Mouse (Mus musculus): ENCODE results near the gene Diaph3. TPM values are rescaled to one million over a fixed set of nuclear protein-coding genes. Genes with fewer than 3 reads are reported as not detected.

Gene Diaph3
- polyA plus RNA-seq, 1 experiment from 2014 or later = 4.3 TPM

DNA sequence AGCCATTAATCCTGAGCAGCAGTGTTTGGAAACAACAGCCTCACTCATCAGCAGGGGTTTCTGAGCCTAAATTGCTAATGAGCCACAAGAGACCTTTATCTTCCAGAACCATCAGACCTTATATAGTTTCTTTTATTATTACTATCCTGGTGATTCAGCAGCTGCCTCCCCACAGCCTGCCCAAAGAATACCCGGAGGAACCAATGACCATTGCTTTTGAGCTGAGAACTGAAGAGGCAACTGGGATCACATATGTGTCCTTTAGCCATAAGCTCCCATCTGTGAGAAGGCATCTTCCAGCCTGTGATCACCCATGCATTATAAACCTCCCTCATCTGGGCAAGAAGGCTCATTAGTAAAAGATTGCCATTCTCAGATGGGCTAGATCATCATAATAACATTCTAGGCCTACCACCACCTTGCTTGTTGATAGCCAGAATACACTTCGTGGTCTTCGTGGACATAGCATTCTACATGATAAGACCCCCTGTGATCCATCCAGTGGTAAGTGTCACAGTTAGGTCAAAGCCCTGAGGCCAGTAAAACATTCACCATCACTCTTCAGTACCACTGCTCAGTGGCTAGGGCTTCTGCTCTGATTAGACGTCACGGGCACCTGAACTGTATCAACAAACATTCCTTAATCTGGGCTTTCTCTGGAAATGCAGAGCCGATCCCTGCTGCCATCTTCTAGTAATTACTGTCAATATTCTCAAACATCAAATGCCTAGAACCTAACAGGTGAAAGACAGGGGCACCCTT is 352.0 kb downstream of the Diaph3 start:
- Histone ChIP-seq H3K9me3 (ENCODE audit: control insufficient read depth, low read length) (no peaks in the 10 kb centered on the region), H3K9ac (replicated peaks; ENCODE audit: low read length) (no peak overlapping the region), H3K4me1 (ENCODE audit: control insufficient read depth, insufficient read depth, low read length) (0 out of 2 replicates have a peak, but pooled peaks cover 3% of the 10 kb centered on the region), H3K27ac (replicated peaks; ENCODE audit: low read depth, low read length) (no peak overlapping the region), H3K27me3 (ENCODE audit: control insufficient read depth, insufficient read depth, low read length) (no peaks in the 10 kb centered on the region), H3K4me3 (replicated peaks; ENCODE audit: low read depth, low read length) (no peak overlapping the region), H3K36me3 (ENCODE audit: control insufficient read depth, insufficient read depth, low read length) (no peaks in the 10 kb centered on the region), H3K4me2 (ENCODE audit: low read length) (no peak overlapping the region)
- ATAC-seq (ENCODE audit: low FRiP score, low TSS enrichment) (no peak), DNase-seq (no peak)
- 78% methylated on average over 6 of the region's 6 CpGs for WGBS

DNA sequence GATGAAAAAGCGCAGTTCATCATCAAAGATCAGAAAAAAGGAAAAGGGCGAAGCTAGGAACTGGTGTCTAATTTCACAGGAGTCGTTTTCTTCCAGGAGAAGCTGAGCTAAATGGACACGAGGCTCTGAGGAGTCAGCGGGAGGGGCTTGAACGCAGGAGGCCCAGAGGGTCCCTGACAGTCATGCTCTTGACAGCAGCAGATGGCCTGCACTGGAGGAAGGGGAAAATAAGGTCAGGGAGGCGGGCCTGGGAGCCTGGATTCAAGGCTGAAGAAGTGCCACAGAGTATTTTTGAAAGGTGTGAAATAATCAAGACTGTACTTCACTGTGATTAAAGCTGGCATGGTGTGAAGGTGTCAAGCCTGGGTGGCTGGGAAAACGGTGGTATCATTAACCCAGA is 354.2 kb downstream of the Diaph3 start:
- Histone ChIP-seq H3K4me3 (replicated peaks; ENCODE audit: low read depth, low read length) (no peak overlapping the region), H3K36me3 (ENCODE audit: control insufficient read depth, insufficient read depth, low read length) (no peaks in the 10 kb centered on the region), H3K4me1 (ENCODE audit: control insufficient read depth, insufficient read depth, low read length) (0 out of 2 replicates have a peak, but pooled peaks cover 3% of the 10 kb centered on the region), H3K27me3 (ENCODE audit: control insufficient read depth, insufficient read depth, low read length) (no peaks in the 10 kb centered on the region), H3K9ac (replicated peaks; ENCODE audit: low read length) (no peak overlapping the region), H3K9me3 (ENCODE audit: control insufficient read depth, low read length) (no peaks in the 10 kb centered on the region), H3K27ac (replicated peaks; ENCODE audit: low read depth, low read length) (no peak overlapping the region), H3K4me2 (ENCODE audit: low read length) (no peak overlapping the region)
- ATAC-seq (ENCODE audit: low FRiP score, low TSS enrichment) (peak; percentile 37; the same call in 1 of the 2 replicates), DNase-seq (peak; percentile 34)
- 33% methylated on average over 8 of the region's 8 CpGs for WGBS

DNA sequence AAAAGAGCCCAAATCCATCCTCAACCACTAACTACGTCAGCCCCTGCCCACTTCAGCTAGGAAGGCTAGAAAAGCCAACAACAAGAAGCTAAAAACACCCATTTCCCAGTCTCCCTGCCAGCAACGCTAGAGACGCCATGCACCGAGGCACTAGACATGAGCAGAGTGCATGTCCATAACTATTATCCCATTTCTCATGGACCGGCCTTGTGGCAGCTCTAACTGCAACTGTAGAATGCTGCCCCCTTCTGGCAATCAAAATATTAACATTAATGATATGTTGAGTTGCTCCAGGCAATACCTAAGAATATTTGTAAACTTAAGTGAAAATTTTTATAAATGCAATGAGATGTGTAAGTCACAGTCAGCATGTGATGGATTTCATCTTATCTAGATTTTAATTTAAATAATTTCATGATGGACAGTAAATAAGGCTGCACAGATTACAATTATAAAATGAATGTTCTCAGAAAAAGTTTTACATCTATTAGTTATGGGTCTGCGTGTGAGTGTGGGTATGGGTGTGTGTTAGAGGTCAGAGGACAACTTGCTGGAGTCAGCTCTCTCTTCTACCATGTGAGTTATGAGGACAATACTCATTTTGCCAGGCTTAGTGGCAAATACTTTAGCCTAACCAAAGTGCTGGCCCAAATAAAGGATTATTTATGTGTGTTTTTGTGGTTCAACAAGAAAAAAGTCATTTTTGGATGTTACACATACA is 359.3 kb downstream of the Diaph3 start:
- DNase-seq = peak; percentile 87
- 52% methylated on average over 6 of the region's 6 CpGs for WGBS
- Histone ChIP-seq H3K4me1 (ENCODE audit: control insufficient read depth, insufficient read depth, low read length) (no peaks in the 10 kb centered on the region), H3K27ac (replicated peaks; ENCODE audit: low read depth, low read length) (no peak overlapping the region), H3K27me3 (ENCODE audit: control insufficient read depth, insufficient read depth, low read length) (no peaks in the 10 kb centered on the region), H3K4me3 (replicated peaks; ENCODE audit: low read depth, low read length) (no peak overlapping the region), H3K36me3 (ENCODE audit: control insufficient read depth, insufficient read depth, low read length) (no peaks in the 10 kb centered on the region), H3K9me3 (ENCODE audit: control insufficient read depth, low read length) (no peaks in the 10 kb centered on the region), H3K9ac (replicated peaks; ENCODE audit: low read length) (no peak overlapping the region), H3K4me2 (ENCODE audit: low read length) (no peak overlapping the region)
- ATAC-seq (ENCODE audit: low FRiP score, low TSS enrichment) = peak; percentile 48; the same call in 1 of the 2 replicates

GRCm38 (mm10) chr14:86773311-86773710 is 367.7 kb downstream of the Diaph3 start:
- Histone ChIP-seq H3K27me3 (ENCODE audit: control insufficient read depth, insufficient read depth, low read length) (no peaks in the 10 kb centered on the region), H3K36me3 (ENCODE audit: control insufficient read depth, insufficient read depth, low read length) (no peaks in the 10 kb centered on the region), H3K4me1 (ENCODE audit: control insufficient read depth, insufficient read depth, low read length) (no peaks in the 10 kb centered on the region), H3K9ac (replicated peaks; ENCODE audit: low read length) (no peak overlapping the region), H3K27ac (replicated peaks; ENCODE audit: low read depth, low read length) (no peak overlapping the region), H3K4me3 (replicated peaks; ENCODE audit: low read depth, low read length) (no peak overlapping the region), H3K9me3 (ENCODE audit: control insufficient read depth, low read length) (no peaks in the 10 kb centered on the region), H3K4me2 (ENCODE audit: low read length) (no peak overlapping the region)
- WGBS = 72% methylated on average over 2 of the region's 2 CpGs
- no peak for DNase-seq
- ATAC-seq (ENCODE audit: low FRiP score, low TSS enrichment) = no peak

DNA sequence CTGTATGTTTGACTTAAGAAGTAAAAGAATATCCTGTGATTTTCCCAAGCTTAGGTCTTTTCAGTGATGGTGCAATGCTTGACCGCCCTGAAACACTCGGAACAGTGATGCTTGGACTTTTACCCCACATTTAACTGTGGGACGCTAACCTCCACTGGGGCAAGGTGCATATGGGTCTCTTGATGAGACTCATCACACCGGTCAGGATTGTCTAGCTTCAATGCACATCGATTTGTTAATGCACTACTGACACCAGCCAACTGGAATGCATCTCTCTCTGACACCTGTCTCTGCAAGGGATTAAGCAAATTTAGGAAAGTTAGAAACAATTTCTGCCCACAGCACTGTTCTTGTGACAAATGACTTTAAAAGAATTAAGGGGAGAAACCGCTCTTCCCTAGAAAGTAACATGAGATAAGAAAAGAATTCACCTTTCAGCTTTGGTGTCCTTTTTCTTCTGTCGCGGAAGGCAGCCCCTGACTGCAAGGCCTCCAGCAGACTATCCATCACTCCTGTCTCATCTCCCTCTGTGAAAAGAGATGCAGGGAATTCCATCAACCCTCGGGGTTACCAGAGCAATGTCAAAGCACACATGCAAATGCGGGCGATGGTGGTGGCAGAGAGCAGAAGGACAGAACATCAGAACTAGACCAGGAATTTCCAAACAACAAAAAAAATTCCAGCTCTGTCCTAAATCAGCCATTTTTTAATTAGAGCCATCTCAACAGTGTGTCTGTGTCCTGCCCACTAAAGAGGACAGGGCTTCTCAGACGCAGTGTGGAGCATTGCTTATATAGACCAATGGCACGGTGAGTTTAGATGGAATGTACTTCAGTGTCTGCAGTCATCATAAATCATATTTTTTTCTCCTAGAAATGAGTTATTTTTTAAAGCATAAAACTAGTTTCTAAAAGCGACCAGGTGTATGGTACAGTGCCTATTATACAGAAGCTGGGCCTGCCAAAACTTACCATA is 368.6 kb downstream of the Diaph3 start:
- Histone ChIP-seq H3K9me3 (ENCODE audit: control insufficient read depth, low read length) (no peaks in the 10 kb centered on the region), H3K27me3 (ENCODE audit: control insufficient read depth, insufficient read depth, low read length) (no peaks in the 10 kb centered on the region), H3K4me1 (ENCODE audit: control insufficient read depth, insufficient read depth, low read length) (no peaks in the 10 kb centered on the region), H3K4me3 (replicated peaks; ENCODE audit: low read depth, low read length) (no peak overlapping the region), H3K36me3 (ENCODE audit: control insufficient read depth, insufficient read depth, low read length) (no peaks in the 10 kb centered on the region), H3K27ac (replicated peaks; ENCODE audit: low read depth, low read length) (no peak overlapping the region), H3K9ac (replicated peaks; ENCODE audit: low read length) (no peak overlapping the region), H3K4me2 (ENCODE audit: low read length) (no peak overlapping the region)
- ATAC-seq (ENCODE audit: low FRiP score, low TSS enrichment) (no peak), DNase-seq (no peak)
- WGBS = 68% methylated on average over 14 of the region's 14 CpGs

- 0 out of 2 replicates have a peak, but pooled peaks cover 6% of the 10 kb centered on the region for H3K4me1 ChIP-seq (ENCODE audit: control insufficient read depth, insufficient read depth, low read length)
- no peak for ATAC-seq (ENCODE audit: low FRiP score, low TSS enrichment)
- 45% methylated on average over 2 of the region's 2 CpGs for WGBS
- H3K27ac ChIP-seq (replicated peaks; ENCODE audit: low read depth, low read length) = no peak overlapping the region
- no peak overlapping the region for H3K4me3 ChIP-seq (replicated peaks; ENCODE audit: low read depth, low read length)
- H3K27me3 ChIP-seq (ENCODE audit: control insufficient read depth, insufficient read depth, low read length) = no peaks in the 10 kb centered on the region
- H3K9ac ChIP-seq (replicated peaks; ENCODE audit: low read length) = no peak overlapping the region
- DNase-seq = no peak
- no peaks in the 10 kb centered on the region for H3K36me3 ChIP-seq (ENCODE audit: control insufficient read depth, insufficient read depth, low read length)
- no peak overlapping the region for H3K4me2 ChIP-seq (ENCODE audit: low read length)
- H3K9me3 ChIP-seq (ENCODE audit: control insufficient read depth, low read length) = no peaks in the 10 kb centered on the region
Measured at GRCm38 (mm10) chr14:86764286-86764685, 376.7 kb downstream of the Diaph3 start.

GRCm38 (mm10) chr14:86757604-86758520 is 383.2 kb downstream of the Diaph3 start:
- DNase-seq (no peak), ATAC-seq (ENCODE audit: low FRiP score, low TSS enrichment) (no peak)
- Histone ChIP-seq H3K9ac (replicated peaks; ENCODE audit: low read length) (no peak overlapping the region), H3K4me2 (ENCODE audit: low read length) (no peak overlapping the region), H3K9me3 (ENCODE audit: control insufficient read depth, low read length) (no peaks in the 10 kb centered on the region), H3K4me3 (replicated peaks; ENCODE audit: low read depth, low read length) (no peak overlapping the region), H3K27me3 (ENCODE audit: control insufficient read depth, insufficient read depth, low read length) (no peaks in the 10 kb centered on the region), H3K27ac (replicated peaks; ENCODE audit: low read depth, low read length) (no peak overlapping the region), H3K36me3 (ENCODE audit: control insufficient read depth, insufficient read depth, low read length) (no peaks in the 10 kb centered on the region), H3K4me1 (ENCODE audit: control insufficient read depth, insufficient read depth, low read length) (no peaks in the 10 kb centered on the region)
- 89% methylated on average over 9 of the region's 9 CpGs for WGBS

Measured in midbrain, embryonic 14.5 days (tissue).